Mouse (Mus musculus): ENCODE data around the gene Dnaja4.

Dnaja4 gene

DNA sequence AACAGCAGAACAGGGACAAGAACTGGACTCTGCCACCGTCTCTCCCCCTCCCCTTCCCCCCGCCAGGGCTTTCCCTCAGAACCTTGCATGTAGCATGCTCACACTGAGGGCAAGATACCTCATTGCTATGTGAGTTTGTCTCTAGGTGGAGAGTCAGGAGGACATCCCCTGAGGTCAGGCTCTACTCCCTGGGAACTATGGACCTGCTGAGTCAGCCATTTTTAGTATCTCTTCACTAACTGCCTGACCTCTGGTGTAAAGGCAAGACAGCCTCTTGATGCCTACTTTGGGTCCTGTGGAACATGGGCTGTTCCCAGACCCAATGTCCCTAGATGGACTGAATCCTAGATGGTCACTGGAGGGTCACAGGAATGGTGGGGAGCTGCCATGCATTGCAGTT is 53.0 kb downstream of the Dnaja4 start:
- CTCF ChIA-PET: no interaction called here

DNA sequence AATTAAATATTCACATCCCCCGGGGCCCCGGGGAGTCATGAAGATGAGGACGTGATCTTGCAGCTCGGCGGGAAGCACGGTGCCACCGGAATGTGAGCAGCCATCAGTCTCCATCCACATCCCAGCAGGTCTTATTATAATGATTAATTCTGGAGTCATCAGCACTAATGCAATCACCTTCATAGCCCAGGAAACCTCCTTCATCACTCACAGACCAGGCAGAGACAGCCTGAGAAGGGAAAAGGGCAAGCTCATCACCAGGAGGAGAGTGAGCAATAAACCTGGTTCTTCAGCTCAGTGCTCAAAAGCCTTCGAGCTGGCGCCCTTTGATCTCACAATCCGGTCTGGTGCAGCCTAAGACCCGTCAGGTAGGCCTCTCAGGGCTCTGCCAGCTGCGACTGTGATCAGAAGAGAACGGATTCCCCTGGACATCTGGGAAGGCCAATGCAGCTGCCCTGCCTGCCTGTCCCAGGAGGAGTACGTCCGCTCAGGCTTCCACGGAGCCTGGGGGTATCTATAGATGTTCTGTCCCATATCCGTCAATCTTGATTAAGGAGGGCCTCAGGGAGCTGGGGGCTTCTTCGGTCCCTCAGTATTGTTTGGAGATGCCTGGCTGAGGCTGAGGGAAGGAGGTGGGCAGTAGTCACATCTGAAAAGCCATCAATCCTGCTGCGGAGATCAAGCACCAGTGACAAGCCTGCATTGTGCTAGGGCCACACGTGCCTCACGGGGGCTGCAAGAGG is 53.7 kb downstream of the Dnaja4 start:
- CTCF ChIA-PET: no interaction called here

DNA sequence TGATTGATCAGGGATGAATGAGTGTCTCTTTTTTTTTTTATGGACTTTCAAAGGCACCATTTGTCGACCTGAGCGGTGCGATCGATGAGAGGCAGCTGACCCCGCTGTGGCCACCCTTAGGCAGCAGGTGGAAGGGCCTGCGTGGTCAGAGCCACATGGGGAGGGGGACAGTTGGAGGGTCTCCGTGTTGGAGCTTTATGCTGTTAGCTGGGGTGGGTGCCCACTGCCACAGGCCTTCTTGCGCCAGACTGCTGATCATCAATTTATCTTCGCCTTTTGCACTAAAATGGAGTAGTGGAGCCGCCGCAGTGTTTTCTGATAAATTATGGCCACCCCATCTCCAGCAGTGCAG is 54.2 kb downstream of the Dnaja4 start:
- CTCF ChIA-PET: no interaction called here

DNA sequence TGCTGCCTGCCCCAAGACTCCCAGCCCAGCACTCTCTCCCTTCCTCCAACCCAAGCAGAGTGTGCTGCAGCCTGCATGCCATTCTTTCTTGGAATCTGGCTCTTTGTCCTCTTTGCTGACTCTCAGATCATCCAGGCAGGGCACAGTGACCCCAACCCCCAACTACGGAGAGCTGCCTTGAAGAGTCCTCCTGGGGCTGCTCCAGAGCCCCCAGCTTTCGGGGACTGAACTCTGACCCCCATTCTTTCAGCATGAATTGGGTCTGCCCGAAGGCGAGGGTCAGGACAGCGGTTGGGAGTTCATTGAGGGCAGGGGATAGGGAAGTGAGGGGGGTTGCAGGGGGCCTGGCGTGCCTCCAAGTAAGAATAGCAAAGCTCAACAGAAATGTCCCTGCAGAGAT is 60.9 kb downstream of the Dnaja4 start:
- CTCF ChIA-PET: no interaction called here

DNA sequence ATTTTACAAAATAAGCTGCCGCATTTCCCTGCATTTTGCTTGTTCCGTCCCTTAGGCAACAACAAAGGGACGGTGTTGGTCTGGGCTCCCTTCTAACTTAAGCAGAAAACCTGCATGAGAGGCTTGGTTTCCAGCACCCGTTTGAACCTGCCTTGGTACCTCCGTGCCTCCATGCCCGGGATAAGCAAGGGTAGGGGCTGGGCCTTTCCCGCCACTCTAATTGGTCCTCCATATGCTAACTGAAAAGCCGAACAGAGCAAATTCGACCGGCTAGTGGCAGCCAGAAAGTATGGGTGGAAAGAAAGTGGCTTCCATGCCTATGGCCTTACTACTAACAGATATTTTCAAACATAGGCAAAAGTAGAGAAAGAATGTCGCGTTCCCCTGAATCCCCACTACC is 65.4 kb downstream of the Dnaja4 start:
- CTCF ChIA-PET: no interaction called here

DNA sequence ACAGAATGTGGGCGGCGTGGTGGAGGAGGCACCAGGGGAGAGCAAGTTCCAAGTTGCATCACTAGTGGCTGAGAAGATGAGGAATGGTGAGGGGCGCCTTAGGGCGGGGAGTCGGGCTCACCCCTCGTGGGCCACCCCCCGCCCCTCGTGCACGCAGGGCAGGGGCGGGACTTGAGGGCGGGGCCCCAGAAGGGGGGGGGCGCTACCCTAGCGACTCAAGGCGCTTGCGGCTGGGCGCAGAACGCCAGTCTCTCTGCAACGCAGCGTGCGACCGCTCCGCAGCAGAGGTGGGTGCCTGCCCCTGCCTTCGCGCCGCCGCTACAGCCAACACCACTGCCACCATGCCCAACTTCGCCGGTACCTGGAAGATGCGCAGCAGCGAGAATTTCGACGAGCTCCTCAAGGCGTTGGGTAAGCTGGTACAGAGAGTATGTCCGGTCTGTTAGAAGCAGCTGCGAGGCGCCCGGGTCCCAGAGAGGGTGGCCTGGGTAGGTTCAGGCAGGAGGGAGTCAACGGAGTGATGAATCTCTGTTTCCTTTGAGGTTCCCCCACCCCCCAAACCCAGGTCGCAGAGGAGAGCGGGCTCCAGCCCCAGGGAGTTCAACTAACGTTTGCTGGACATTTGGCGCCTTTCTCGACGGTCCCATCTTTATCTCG is 66.0 kb downstream of the Dnaja4 start, which contains the start of gene Crabp1:
Crabp1 (plus strand) TSS at position 188 of the 657 bp plus-strand sequence.
- CTCF ChIA-PET: no interaction called here

DNA sequence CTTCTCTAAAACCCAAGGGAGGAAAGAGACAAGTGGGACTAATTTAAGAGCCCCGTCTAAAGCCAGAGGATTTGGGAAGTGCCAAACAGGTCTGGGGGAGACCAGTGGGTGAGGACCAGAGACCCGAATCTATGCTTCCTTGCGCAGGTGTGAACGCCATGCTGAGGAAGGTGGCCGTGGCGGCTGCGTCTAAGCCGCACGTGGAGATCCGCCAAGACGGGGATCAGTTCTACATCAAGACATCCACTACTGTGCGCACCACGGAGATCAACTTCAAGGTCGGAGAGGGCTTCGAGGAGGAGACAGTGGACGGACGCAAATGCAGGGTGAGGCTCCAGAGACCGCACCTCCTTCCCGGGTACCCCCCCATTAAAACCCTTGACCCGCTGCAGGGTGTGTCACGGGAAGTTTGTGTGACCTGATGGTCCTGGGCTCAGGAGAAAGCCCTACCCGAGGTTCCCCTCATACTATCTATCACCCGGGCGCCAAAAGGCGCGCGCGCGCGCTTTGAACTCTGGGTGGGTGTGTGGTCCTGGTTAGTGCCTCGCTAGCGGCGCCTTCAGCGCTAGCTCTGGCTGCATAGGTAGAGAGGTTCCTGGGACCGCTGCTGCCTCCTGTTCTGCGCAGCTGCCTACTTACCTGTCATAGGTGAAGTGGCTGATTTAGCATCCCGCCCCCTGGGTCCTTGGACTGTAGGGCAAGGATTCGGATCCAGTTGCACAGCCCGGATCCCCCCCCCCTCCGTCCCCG is 66.8 kb downstream of the Dnaja4 start:
- CTCF ChIA-PET: no interaction called here
